Mouse (Mus musculus) liver, embryonic 16.5 days (tissue): ENCODE measurements at regions not wholly inside any gene's neighbourhood (a gene's known extent, or its start where the extent isn't known, plus 50 kb on each side); places are given as distances from the start of the nearest gene placed in this dataset.

ENCODE experiments used
- ATAC-seq: fragments of 200-750 bp; cut with Nextera tagmentation; 2 replicates; pipeline ENCODE4 v1.8.0; 2017; ENCODE audit warnings: low read depth, mild to moderate bottlenecking, moderate number of reproducible peaks, moderate library complexity
- H3K27ac ChIP-seq: fragments of 300-500 bp; sonication (generic); 2 replicates; pipeline ENCODE4 v1.5.1; 2014; ENCODE audit warnings: mild to moderate bottlenecking, low read length
- H3K27me3 ChIP-seq: fragments of 300-500 bp; sonication (generic); 2 replicates; pipeline ENCODE4 v1.6.1; 2014; ENCODE audit warnings: low read depth, low read length, mixed read lengths; ENCODE audit not compliant: control insufficient read depth, insufficient read depth
- H3K36me3 ChIP-seq: fragments of 300-500 bp; sonication (generic); 2 replicates; pipeline ENCODE4 v1.6.1; 2014; ENCODE audit warnings: mild to moderate bottlenecking; ENCODE audit not compliant: control insufficient read depth, insufficient read depth
- H3K4me1 ChIP-seq: fragments of 300-500 bp; sonication (generic); 2 replicates; pipeline ENCODE4 v1.6.1; 2014; ENCODE audit warnings: low read depth, low read length, mixed read lengths; ENCODE audit not compliant: control insufficient read depth
- H3K4me2 ChIP-seq: fragments of 300-500 bp; sonication (generic); 2 replicates; pipeline ENCODE4 v1.6.1; 2014; ENCODE audit warnings: low read depth, low read length, mixed read lengths
- H3K4me3 ChIP-seq: fragments of 300-500 bp; sonication (generic); 2 replicates; pipeline ENCODE4 v1.5.1; 2014; ENCODE audit warnings: low read depth, mild to moderate bottlenecking, low read length
- H3K9ac ChIP-seq: fragments of 300-500 bp; sonication (generic); 2 replicates; pipeline ENCODE4 v1.6.1; 2014; ENCODE audit warnings: low read depth, low read length
- H3K9me3 ChIP-seq: fragments of 300-500 bp; sonication (generic); replicated peaks from 2 replicates; pipeline ENCODE4 v1.6.1; 2016; ENCODE audit warnings: low read length; ENCODE audit not compliant: control insufficient read depth
- WGBS: fragments of 180-500 bp; shearing (Covaris S2); extraction: QIAGEN DNeasy Blood & Tissue Kit; methylation state at CpG from one replicate; pipeline ENCODE4 v1.1.7; 2014; ENCODE audit not compliant: insufficient replicate concordance; 5-methylcytosine and 5-hydroxymethylcytosine counted together

GRCm38 (mm10) chr13:103513825-103514224, 179.5 kb upstream of the Mast4 start:
- no peak overlapping the region for H3K27ac ChIP-seq
- H3K4me2 ChIP-seq: no peak overlapping the region
- ATAC-seq: no peak
- no peak overlapping the region for H3K4me3 ChIP-seq
- WGBS: 67% methylated on average over 1 of the region's 1 CpGs
- no peaks in the 10 kb centered on the region for H3K36me3 ChIP-seq
- no peak overlapping the region for H3K9ac ChIP-seq
- no peaks in the 10 kb centered on the region for H3K9me3 ChIP-seq
- no peaks in the 10 kb centered on the region for H3K27me3 ChIP-seq
- no peaks in the 10 kb centered on the region for H3K4me1 ChIP-seq

GRCm38 (mm10) chr13:103512476-103512875, 178.2 kb upstream of the Mast4 start:
- H3K36me3 ChIP-seq: no peaks in the 10 kb centered on the region

GRCm38 (mm10) chr13:103504987-103505386, 170.7 kb upstream of the Mast4 start:
- H3K27ac ChIP-seq: no peak overlapping the region
- H3K9ac ChIP-seq: no peak overlapping the region
- H3K4me1 ChIP-seq: no peaks in the 10 kb centered on the region
- H3K9me3 ChIP-seq: no peaks in the 10 kb centered on the region
- H3K27me3 ChIP-seq: no peaks in the 10 kb centered on the region
- H3K4me2 ChIP-seq: no peak overlapping the region
- H3K4me3 ChIP-seq: no peak overlapping the region
- ATAC-seq: no peak
- WGBS: 19% methylated on average over 7 of the region's 7 CpGs
- H3K36me3 ChIP-seq: no peaks in the 10 kb centered on the region

More at GRCm38 (mm10) chr13:103512476-103512875, 178.2 kb upstream of the Mast4 start:
- H3K4me2 ChIP-seq: no peak overlapping the region
- no peak overlapping the region for H3K9ac ChIP-seq
- no peaks in the 10 kb centered on the region for H3K9me3 ChIP-seq
- no peak overlapping the region for H3K4me3 ChIP-seq
- H3K27me3 ChIP-seq: no peaks in the 10 kb centered on the region
- H3K4me1 ChIP-seq: no peaks in the 10 kb centered on the region
- 56% methylated on average over 7 of the region's 7 CpGs for WGBS
- H3K27ac ChIP-seq: no peak overlapping the region
- no peak for ATAC-seq

GRCm38 (mm10) chr13:103499376-103499775, 165.1 kb upstream of the Mast4 start:
- no peak for ATAC-seq

GRCm38 (mm10) chr13:103494371-103494770, 160.1 kb upstream of the Mast4 start:
- WGBS: 48% methylated on average over 9 of the region's 9 CpGs

More at GRCm38 (mm10) chr13:103499376-103499775, 165.1 kb upstream of the Mast4 start:
- Histone ChIP-seq H3K4me2 (no peak overlapping the region), H3K36me3 (no peaks in the 10 kb centered on the region), H3K9ac (no peak overlapping the region), H3K9me3 (no peaks in the 10 kb centered on the region), H3K27me3 (no peaks in the 10 kb centered on the region), H3K4me1 (no peaks in the 10 kb centered on the region), H3K27ac (no peak overlapping the region), H3K4me3 (no peak overlapping the region)
- WGBS: 59% methylated on average over 8 of the region's 8 CpGs

GRCm38 (mm10) chr13:103493567-103493966, 159.3 kb upstream of the Mast4 start:
- H3K4me2 ChIP-seq: no peak overlapping the region
- H3K4me1 ChIP-seq: no peaks in the 10 kb centered on the region
- 0 out of 2 replicates have a peak, but pooled peaks have one; percentile 21 for ATAC-seq
- no peak overlapping the region for H3K4me3 ChIP-seq
- no peaks in the 10 kb centered on the region for H3K36me3 ChIP-seq
- no peak overlapping the region for H3K9ac ChIP-seq
- no peaks in the 10 kb centered on the region for H3K9me3 ChIP-seq
- 18% methylated on average over 7 of the region's 7 CpGs for WGBS
- no peak overlapping the region for H3K27ac ChIP-seq
- no peaks in the 10 kb centered on the region for H3K27me3 ChIP-seq

More at GRCm38 (mm10) chr13:103494371-103494770, 160.1 kb upstream of the Mast4 start:
- Histone ChIP-seq H3K27ac (no peak overlapping the region), H3K4me1 (no peaks in the 10 kb centered on the region), H3K36me3 (no peaks in the 10 kb centered on the region), H3K4me3 (no peak overlapping the region), H3K9me3 (no peaks in the 10 kb centered on the region), H3K27me3 (no peaks in the 10 kb centered on the region), H3K9ac (no peak overlapping the region), H3K4me2 (no peak overlapping the region)
- ATAC-seq: no peak

GRCm38 (mm10) chr13:103490049-103490448, 155.8 kb upstream of the Mast4 start:
- H3K36me3 ChIP-seq: no peaks in the 10 kb centered on the region
- no peak for ATAC-seq
- WGBS: 80% methylated on average over 6 of the region's 6 CpGs

GRCm38 (mm10) chr13:103484092-103484491, 149.8 kb upstream of the Mast4 start:
- Histone ChIP-seq H3K9ac (no peak overlapping the region), H3K36me3 (no peaks in the 10 kb centered on the region), H3K9me3 (no peaks in the 10 kb centered on the region), H3K4me3 (no peak overlapping the region), H3K4me2 (no peak overlapping the region), H3K27me3 (no peaks in the 10 kb centered on the region), H3K27ac (no peak overlapping the region), H3K4me1 (no peaks in the 10 kb centered on the region)
- no peak for ATAC-seq
- 58% methylated on average over 5 of the region's 5 CpGs for WGBS

More at GRCm38 (mm10) chr13:103490049-103490448, 155.8 kb upstream of the Mast4 start:
- H3K4me3 ChIP-seq: no peak overlapping the region
- H3K27ac ChIP-seq: no peak overlapping the region
- H3K9me3 ChIP-seq: no peaks in the 10 kb centered on the region
- H3K4me1 ChIP-seq: no peaks in the 10 kb centered on the region
- no peak overlapping the region for H3K9ac ChIP-seq
- no peaks in the 10 kb centered on the region for H3K27me3 ChIP-seq
- H3K4me2 ChIP-seq: no peak overlapping the region

GRCm38 (mm10) chr13:103483392-103483791, 149.1 kb upstream of the Mast4 start:
- H3K4me2 ChIP-seq: no peak overlapping the region
- H3K9ac ChIP-seq: no peak overlapping the region
- ATAC-seq: no peak
- no peaks in the 10 kb centered on the region for H3K9me3 ChIP-seq
- H3K27me3 ChIP-seq: no peaks in the 10 kb centered on the region
- WGBS: 61% methylated on average over 7 of the region's 7 CpGs
- H3K27ac ChIP-seq: no peak overlapping the region
- H3K4me1 ChIP-seq: no peaks in the 10 kb centered on the region
- no peak overlapping the region for H3K4me3 ChIP-seq
- no peaks in the 10 kb centered on the region for H3K36me3 ChIP-seq
